Mouse (Mus musculus) hindbrain, embryonic 12.5 days (tissue): ENCODE results near the gene Ppp2r5c. TPM values are rescaled to one million over a fixed set of nuclear protein-coding genes. Genes with fewer than 3 reads are reported as not detected.
A peak's percentile ranks its signal among the peaks of the same experiment; 100 is the strongest.

Experiments
- ATAC-seq: fragments of 200-750 bp; cut with Nextera tagmentation; 2 replicates; pipeline ENCODE4 v1.8.0; 2017; ENCODE audit warnings: moderate TSS enrichment; ENCODE audit not compliant: low FRiP score
- H3K27ac ChIP-seq: fragments of 300-500 bp; sonication (generic); 2 replicates; pipeline ENCODE4 v1.5.1; 2016; ENCODE audit warnings: mild to moderate bottlenecking
- H3K27me3 ChIP-seq: fragments of 300-500 bp; sonication (generic); 2 replicates; pipeline ENCODE4 v1.6.1; 2016; ENCODE audit warnings: mild to moderate bottlenecking
- H3K36me3 ChIP-seq: fragments of 300-500 bp; sonication (generic); 2 replicates; pipeline ENCODE4 v1.6.1; 2016; ENCODE audit warnings: mild to moderate bottlenecking
- H3K4me1 ChIP-seq: fragments of 300-500 bp; sonication (generic); 2 replicates; pipeline ENCODE4 v1.6.1; 2016
- H3K4me2 ChIP-seq: fragments of 300-500 bp; sonication (generic); replicated peaks from 2 replicates; pipeline ENCODE4 v1.6.1; 2016; ENCODE audit warnings: mild to moderate bottlenecking
- H3K4me3 ChIP-seq: fragments of 300-500 bp; sonication (generic); 2 replicates; pipeline ENCODE4 v1.5.1; 2016; ENCODE audit warnings: mild to moderate bottlenecking
- H3K9ac ChIP-seq: fragments of 300-500 bp; sonication (generic); 2 replicates; pipeline ENCODE4 v1.6.1; 2016; ENCODE audit warnings: mild to moderate bottlenecking, moderate library complexity
- H3K9me3 ChIP-seq: fragments of 300-500 bp; sonication (generic); replicated peaks from 2 replicates; pipeline ENCODE4 v1.6.1; 2016; ENCODE audit warnings: mild to moderate bottlenecking
- WGBS: fragments of 180-500 bp; shearing (Covaris S2); methylation state at CpG from one replicate; pipeline ENCODE4 v1.1.7; 2016; 5-methylcytosine and 5-hydroxymethylcytosine counted together
- polyA plus RNA-seq: library from polyadenylated mRNA; unstranded; fragments of >200 nt; fragmentation: Nextera tagmentation; extraction: Ambion mirVana; gene quantifications from 2 replicates; pipeline ENCODE4 v1.2.1, GENCODE M21; 2016

The Ppp2r5c gene
- polyA plus RNA-seq, 1 experiment from 2014 or later: 153 TPM

DNA sequence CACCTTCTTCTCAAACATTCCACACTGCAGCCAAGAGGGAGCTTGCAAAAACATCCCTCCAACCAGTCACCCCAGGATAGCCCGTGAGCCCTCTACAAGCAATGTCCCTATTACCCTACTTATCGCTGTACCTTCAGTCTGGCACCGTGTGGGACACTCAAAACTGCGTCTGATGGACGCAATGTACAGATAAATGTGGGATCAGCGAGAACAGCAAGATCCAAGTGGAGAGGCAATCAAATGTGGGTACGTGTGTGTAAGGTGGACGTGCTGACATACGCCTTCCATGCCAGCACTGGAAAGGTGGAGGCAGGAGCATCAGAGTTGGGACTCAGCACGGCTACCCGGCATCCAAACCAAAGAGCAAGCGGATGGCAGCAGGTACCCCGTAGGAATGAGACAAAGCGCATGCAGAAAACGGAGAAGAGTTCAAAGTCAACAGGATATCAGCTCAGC is 143.9 kb downstream of the Ppp2r5c start:
- peak overlapping the region; percentile 91 for H3K27ac ChIP-seq
- no peaks in the 10 kb centered on the region for H3K9me3 ChIP-seq
- H3K4me1 ChIP-seq: peaks cover 12% of the 10 kb centered on the region
- peak overlapping the region; percentile 70 for H3K4me3 ChIP-seq
- H3K36me3 ChIP-seq: no peaks in the 10 kb centered on the region
- peak overlapping the region; percentile 98 for H3K4me2 ChIP-seq
- peak overlapping the region; percentile 83 for H3K9ac ChIP-seq
- 2% methylated on average over 15 of the region's 15 CpGs for WGBS
- no peaks in the 10 kb centered on the region for H3K27me3 ChIP-seq
- ATAC-seq: peak; percentile 17; the same call in 1 of the 2 replicates

DNA sequence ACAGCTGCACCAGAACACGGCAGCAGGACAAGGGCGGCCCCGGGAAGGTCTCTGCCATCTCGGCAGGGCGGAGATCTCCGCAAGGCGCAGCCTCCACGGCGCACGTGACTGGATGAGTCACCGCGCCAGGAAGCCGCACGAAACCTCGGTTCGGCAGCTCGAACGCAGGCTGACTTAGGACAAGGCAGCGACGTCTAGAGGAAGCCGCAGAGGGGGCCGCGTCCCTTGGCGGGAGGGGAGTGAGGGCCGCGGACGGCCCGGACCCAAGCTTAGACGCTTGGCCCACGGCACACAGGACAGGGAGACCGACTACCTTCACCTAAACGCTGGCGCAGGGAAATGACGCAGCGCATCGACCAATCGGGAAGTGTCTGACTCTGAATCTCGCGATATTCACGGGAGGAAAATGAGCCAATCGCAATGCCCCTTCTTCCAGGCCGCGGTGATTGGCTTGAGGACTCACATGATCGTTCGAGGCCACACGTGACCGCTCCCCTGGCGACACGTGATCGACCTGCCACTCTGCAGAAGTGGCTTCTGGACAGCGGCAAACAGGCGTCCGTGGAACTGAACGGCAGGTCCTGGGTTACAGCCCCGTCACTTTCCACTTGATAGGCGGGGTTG is 144.5 kb downstream of the Ppp2r5c start:
- peak; percentile 97 for ATAC-seq
- Histone ChIP-seq H3K4me2 (peak overlapping the region; percentile 98), H3K36me3 (no peaks in the 10 kb centered on the region), H3K9me3 (no peaks in the 10 kb centered on the region), H3K4me1 (peaks cover 12% of the 10 kb centered on the region), H3K9ac (peak overlapping the region; percentile 83), H3K4me3 (peak overlapping the region; percentile 70), H3K27me3 (no peaks in the 10 kb centered on the region), H3K27ac (peak overlapping the region; percentile 91)
- WGBS: under 1% methylated on average over 56 of the region's 56 CpGs

DNA sequence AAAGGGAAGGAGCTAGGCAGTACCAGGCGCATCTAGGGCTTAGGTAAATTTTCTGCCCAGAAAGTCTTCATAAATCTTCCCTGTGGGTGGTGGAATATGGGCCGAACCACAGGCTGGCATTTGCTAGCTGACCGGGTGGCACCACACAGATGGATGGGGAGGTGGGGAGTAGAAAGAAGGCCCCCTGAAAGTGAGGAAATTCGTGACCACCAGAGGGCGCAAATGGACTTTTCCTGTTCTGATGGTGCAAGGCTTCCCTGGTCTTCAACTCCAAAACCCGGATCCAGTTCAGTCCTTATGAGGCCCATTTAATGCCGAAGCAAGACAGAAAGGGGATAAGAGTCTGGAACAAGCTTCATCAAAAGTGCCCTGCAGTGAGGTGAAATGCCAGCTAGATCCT is 151.6 kb downstream of the Ppp2r5c start:
- ATAC-seq: no peak
- WGBS: 10% methylated on average over 7 of the region's 7 CpGs
- H3K27ac ChIP-seq: no peak overlapping the region
- H3K4me1 ChIP-seq: peaks cover 18% of the 10 kb centered on the region
- H3K27me3 ChIP-seq: peaks cover 11% of the 10 kb centered on the region
- no peak overlapping the region for H3K9ac ChIP-seq
- H3K4me2 ChIP-seq: no peak overlapping the region
- H3K4me3 ChIP-seq: no peak overlapping the region
- no peaks in the 10 kb centered on the region for H3K36me3 ChIP-seq
- H3K9me3 ChIP-seq: no peaks in the 10 kb centered on the region

DNA sequence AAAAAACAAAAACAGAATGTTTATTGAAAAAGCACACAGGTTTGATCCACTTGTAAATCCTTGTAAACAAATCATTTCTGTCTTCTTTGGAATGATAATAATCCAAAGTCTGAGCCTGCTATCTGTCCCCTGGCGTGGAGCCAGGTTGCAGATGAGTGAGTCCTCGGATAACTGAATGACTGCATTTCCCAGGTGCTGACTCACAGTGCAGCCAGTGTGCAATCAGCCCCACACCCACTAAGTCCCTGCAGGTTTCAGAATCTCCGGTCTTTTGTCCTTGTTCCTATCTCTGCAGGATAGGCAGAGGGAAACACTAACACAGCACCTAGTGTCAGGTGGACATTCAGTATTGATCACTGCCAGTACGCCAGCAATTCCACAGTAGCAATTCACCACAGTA is 152.9 kb downstream of the Ppp2r5c start:
- H3K27ac ChIP-seq: no peak overlapping the region
- WGBS: 80% methylated on average over 4 of the region's 4 CpGs
- H3K27me3 ChIP-seq: peaks cover 11% of the 10 kb centered on the region
- H3K4me3 ChIP-seq: no peak overlapping the region
- H3K4me2 ChIP-seq: no peak overlapping the region
- H3K9ac ChIP-seq: no peak overlapping the region; the same call in 1 of the 2 replicates
- ATAC-seq: no peak
- peaks cover 28% of the 10 kb centered on the region for H3K4me1 ChIP-seq
- no peaks in the 10 kb centered on the region for H3K36me3 ChIP-seq
- no peaks in the 10 kb centered on the region for H3K9me3 ChIP-seq

DNA sequence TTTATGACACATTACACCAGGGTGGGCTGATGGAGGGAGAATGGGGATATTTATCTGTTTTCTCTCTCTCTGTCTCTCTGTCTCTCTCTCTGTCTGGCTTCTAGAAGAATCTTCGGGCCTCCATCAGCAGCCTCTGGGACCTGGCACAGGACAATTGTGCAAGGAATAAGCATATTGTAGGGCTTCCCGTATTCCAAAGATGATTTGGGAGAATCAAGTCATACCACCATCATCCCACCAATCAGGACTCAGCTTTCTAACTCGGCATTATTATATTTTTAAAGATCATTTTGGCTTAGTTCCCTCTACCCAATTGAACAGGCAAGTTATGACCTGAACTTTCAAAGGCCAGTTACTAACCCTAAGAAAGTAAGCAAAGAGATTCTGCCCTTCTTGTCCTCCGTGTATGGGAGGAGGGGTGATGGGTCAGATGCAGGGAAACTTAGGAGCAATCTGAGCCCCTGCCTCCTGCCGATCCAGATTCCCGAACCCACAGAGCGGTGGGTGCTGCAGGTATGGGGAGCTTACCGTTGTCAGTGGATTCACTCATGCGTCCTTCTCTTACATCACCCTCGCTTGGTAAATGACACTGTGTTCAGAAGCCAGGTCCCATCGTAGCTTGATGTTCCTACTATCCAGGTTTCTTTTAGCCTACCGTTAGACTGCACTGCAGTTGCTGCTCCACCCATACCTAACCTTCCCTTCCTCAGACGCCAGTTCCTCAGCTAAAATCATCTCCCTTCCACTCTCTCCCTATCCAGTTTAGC is 153.5 kb downstream of the Ppp2r5c start:
- Histone ChIP-seq H3K4me3 (peak overlapping the region; percentile 99), H3K27ac (no peak overlapping the region), H3K36me3 (no peaks in the 10 kb centered on the region), H3K9ac (0 out of 2 replicates have a peak overlapping the region, but pooled peaks have one; percentile 10), H3K27me3 (peaks cover 11% of the 10 kb centered on the region), H3K4me2 (peak overlapping the region; percentile 91), H3K4me1 (peaks cover 31% of the 10 kb centered on the region), H3K9me3 (no peaks in the 10 kb centered on the region)
- peak; percentile 18 for ATAC-seq
- WGBS: 56% methylated on average over 13 of the region's 13 CpGs

DNA sequence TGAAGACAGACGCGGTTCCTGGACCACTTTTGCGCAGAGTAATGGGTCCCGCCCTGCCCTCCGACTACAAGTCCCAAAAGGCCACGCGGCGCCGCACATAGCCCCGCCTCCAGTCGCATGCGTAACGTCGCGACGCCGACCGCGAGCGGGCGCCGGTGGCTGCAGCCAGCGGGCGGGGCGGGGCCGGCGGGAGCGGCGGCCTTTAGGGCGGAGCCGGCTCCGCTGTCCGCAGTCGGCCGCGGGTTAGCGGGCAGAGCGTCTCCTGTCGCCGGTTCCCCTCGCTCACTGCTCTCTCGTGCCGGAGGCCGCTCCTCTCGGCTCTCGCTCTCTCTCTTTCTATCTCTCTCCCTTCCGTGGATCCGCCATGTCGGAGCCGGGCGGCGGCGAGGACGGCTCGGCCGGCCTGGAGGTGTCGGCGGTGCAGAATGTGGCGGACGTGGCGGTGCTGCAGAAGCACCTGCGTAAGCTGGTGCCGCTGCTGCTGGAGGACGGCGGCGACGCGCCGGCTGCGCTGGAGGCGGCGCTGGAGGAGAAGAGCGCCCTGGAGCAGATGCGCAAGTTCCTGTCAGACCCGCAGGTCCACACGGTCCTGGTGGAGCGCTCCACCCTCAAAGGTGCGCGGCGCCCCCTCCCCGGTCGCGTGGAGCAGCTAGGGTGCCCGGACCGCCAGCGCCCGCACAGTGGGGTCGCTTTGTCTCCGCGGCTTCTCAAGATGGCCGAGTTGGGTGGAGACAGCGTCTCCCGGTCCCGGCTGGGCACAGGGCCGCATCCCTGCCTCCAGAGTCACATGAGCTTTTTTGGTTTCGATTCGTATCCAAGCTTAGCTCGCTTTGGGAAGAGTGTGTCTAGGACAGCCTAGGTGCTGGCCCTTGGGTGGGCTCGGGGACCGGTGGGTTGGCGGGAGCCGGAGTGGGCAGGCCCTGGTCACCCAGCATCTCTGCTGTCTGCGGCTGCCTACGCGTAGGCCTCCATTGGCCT is 154.6 kb downstream of the Ppp2r5c start, which contains the start of gene Dync1h1:
Gene Dync1h1 (plus strand): TSS at position 212 of the 978 bp plus-strand sequence.
- H3K27me3 ChIP-seq: peaks cover 11% of the 10 kb centered on the region
- ATAC-seq: peak; percentile 93
- H3K4me3 ChIP-seq: peak within 1 kb of the TSS; percentile 99
- H3K36me3 ChIP-seq: no peaks in the 10 kb centered on the region
- H3K4me2 ChIP-seq: peak within 1 kb of the TSS; percentile 91
- no peaks in the 10 kb centered on the region for H3K9me3 ChIP-seq
- peak within 1 kb of the TSS; percentile 98 for H3K27ac ChIP-seq
- H3K4me1 ChIP-seq: peaks cover 31% of the 10 kb centered on the region
- WGBS: under 1% methylated on average over 103 of the region's 105 CpGs
- peak within 1 kb of the TSS; percentile 98 for H3K9ac ChIP-seq

- 91% methylated on average over 3 of the region's 3 CpGs for WGBS
- Histone ChIP-seq H3K36me3 (peaks cover 5% of the 10 kb centered on the region; the same call in 1 of the 2 replicates), H3K4me3 (no peak overlapping the region), H3K4me1 (peaks cover 25% of the 10 kb centered on the region), H3K27me3 (no peaks in the 10 kb centered on the region), H3K9me3 (no peaks in the 10 kb centered on the region), H3K27ac (no peak overlapping the region), H3K9ac (no peak overlapping the region), H3K4me2 (no peak overlapping the region)
- no peak for ATAC-seq
Observed at GRCm38 (mm10) chr12:110606161-110606560, 159.2 kb downstream of the Ppp2r5c start.

- Histone ChIP-seq H3K4me3 (no peak overlapping the region), H3K9ac (no peak overlapping the region), H3K27ac (no peak overlapping the region), H3K27me3 (no peaks in the 10 kb centered on the region), H3K36me3 (peaks cover 6% of the 10 kb centered on the region; the same call in 1 of the 2 replicates), H3K4me1 (peaks cover 25% of the 10 kb centered on the region), H3K4me2 (no peak overlapping the region), H3K9me3 (no peaks in the 10 kb centered on the region)
- ATAC-seq: no peak
- WGBS: 86% methylated on average over 2 of the region's 2 CpGs
Observed at GRCm38 (mm10) chr12:110606676-110607075, 159.8 kb downstream of the Ppp2r5c start.

GRCm38 (mm10) chr12:110608460-110609152 is 161.7 kb downstream of the Ppp2r5c start:
- Histone ChIP-seq H3K4me2 (no peak overlapping the region), H3K27ac (no peak overlapping the region), H3K4me3 (no peak overlapping the region), H3K27me3 (no peaks in the 10 kb centered on the region), H3K9me3 (no peaks in the 10 kb centered on the region), H3K36me3 (peaks cover 23% of the 10 kb centered on the region), H3K4me1 (peaks cover 12% of the 10 kb centered on the region), H3K9ac (no peak overlapping the region)
- WGBS: 79% methylated on average over 11 of the region's 11 CpGs
- ATAC-seq: no peak

DNA sequence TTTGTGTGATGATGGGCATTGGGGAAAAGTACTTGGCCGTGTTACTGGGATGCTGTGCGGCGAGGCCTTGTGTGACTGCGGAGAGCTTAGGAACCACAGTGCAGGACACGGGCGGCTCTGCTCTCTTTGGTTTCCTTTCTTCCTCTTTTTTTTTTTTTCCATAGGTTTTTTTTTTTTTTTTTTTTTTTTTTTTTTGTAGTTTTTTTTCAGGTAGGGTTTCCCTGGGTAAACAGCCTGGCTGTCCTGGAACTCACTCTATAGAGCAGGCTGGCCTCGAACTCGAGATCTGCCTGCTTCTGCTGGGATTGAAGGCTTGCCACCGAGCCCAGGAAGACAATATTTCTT is 162.2 kb downstream of the Ppp2r5c start:
- no peak overlapping the region for H3K9ac ChIP-seq
- no peaks in the 10 kb centered on the region for H3K9me3 ChIP-seq
- H3K36me3 ChIP-seq: peaks cover 29% of the 10 kb centered on the region
- H3K27ac ChIP-seq: no peak overlapping the region
- H3K4me3 ChIP-seq: no peak overlapping the region
- peaks cover 7% of the 10 kb centered on the region for H3K4me1 ChIP-seq
- WGBS: 92% methylated on average over 9 of the region's 9 CpGs
- ATAC-seq: no peak
- no peak overlapping the region for H3K4me2 ChIP-seq
- H3K27me3 ChIP-seq: no peaks in the 10 kb centered on the region

DNA sequence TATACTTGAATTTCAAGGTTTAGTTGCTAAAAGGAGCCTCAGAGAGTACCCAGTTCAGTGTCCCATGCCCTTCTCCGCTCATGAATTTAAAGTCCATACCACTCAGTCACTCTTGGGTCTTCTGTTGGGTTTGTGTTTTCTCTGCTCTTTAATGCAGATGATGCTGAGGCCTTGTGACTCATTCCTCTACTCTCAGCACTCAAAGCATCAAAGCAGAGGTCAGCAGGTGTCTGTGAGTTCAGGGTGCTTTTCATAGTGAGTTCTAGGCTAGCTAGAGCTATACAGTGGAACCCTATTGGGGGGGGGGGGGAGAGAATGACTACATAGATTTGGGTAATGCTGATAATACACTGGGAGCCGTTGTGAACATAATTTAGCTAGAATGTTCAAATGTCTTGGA is 163.8 kb downstream of the Ppp2r5c start:
- Histone ChIP-seq H3K4me2 (no peak overlapping the region), H3K27me3 (no peaks in the 10 kb centered on the region), H3K9me3 (no peaks in the 10 kb centered on the region), H3K4me3 (no peak overlapping the region), H3K4me1 (no peaks in the 10 kb centered on the region), H3K36me3 (peaks cover 43% of the 10 kb centered on the region), H3K9ac (no peak overlapping the region), H3K27ac (no peak overlapping the region)
- no peak for ATAC-seq
- 92% methylated on average over 2 of the region's 2 CpGs for WGBS
